Mouse (Mus musculus): Measurements from ENCODE around the gene Gm10097.

The Gm10097 gene

GRCm38 (mm10) chr10:5068676-5069265 is at the start of gene Gm10097:
Gm10097 (plus strand) TSS chr10:5069192.
- no peak for DNase-seq (ENCODE audit: low spot score in 2 of 2)

- DNase-seq (ENCODE audit: low spot score in 2 of 2): no peak
Measured at GRCm38 (mm10) chr10:5025906-5026305, 43.1 kb upstream of the Gm10097 start.

GRCm38 (mm10) chr10:5027208-5027607 is 41.8 kb upstream of the Gm10097 start:
- no peak for DNase-seq (ENCODE audit: low spot score in 2 of 2)

- no peak for DNase-seq (ENCODE audit: low spot score in 2 of 2)
Measured at GRCm38 (mm10) chr10:5028301-5028700, 40.7 kb upstream of the Gm10097 start.

GRCm38 (mm10) chr10:5029161-5029560 is 39.8 kb upstream of the Gm10097 start:
- no peak for DNase-seq (ENCODE audit: low spot score in 2 of 2)

- no peak for DNase-seq (ENCODE audit: low spot score in 2 of 2)
Measured at GRCm38 (mm10) chr10:5029883-5030282, 39.1 kb upstream of the Gm10097 start.

- DNase-seq (ENCODE audit: low spot score in 2 of 2): no peak
Measured at GRCm38 (mm10) chr10:5032192-5033048, 36.6 kb upstream of the Gm10097 start.

- DNase-seq (ENCODE audit: low spot score in 2 of 2): no peak
Measured at GRCm38 (mm10) chr10:5041254-5041653, 27.7 kb upstream of the Gm10097 start.

- no peak for DNase-seq (ENCODE audit: low spot score in 2 of 2)
Measured at GRCm38 (mm10) chr10:5044481-5044880, 24.5 kb upstream of the Gm10097 start.

GRCm38 (mm10) chr10:5045213-5045612 is 23.8 kb upstream of the Gm10097 start:
- no peak for DNase-seq (ENCODE audit: low spot score in 2 of 2)

GRCm38 (mm10) chr10:5045671-5046070 is 23.3 kb upstream of the Gm10097 start:
- DNase-seq (ENCODE audit: low spot score in 2 of 2): no peak

GRCm38 (mm10) chr10:5056243-5056735 is 12.7 kb upstream of the Gm10097 start:
- DNase-seq (ENCODE audit: low spot score in 2 of 2): no peak

- no peak for DNase-seq (ENCODE audit: low spot score in 2 of 2)
Measured at GRCm38 (mm10) chr10:5056940-5057339, 12.1 kb upstream of the Gm10097 start.

- no peak for DNase-seq (ENCODE audit: low spot score in 2 of 2)
Measured at GRCm38 (mm10) chr10:5057661-5058060, 11.3 kb upstream of the Gm10097 start.

GRCm38 (mm10) chr10:5058876-5059275 is 10.1 kb upstream of the Gm10097 start:
- no peak for DNase-seq (ENCODE audit: low spot score in 2 of 2)

GRCm38 (mm10) chr10:5059983-5060382 is 9.0 kb upstream of the Gm10097 start:
- DNase-seq (ENCODE audit: low spot score in 2 of 2): no peak

GRCm38 (mm10) chr10:5067113-5067512 is 1.9 kb upstream of the Gm10097 start:
- no peak for DNase-seq (ENCODE audit: low spot score in 2 of 2)

GRCm38 (mm10) chr10:5070168-5070940 is 1.4 kb downstream of the Gm10097 start:
- DNase-seq (ENCODE audit: low spot score in 2 of 2): no peak

- no peak for DNase-seq (ENCODE audit: low spot score in 2 of 2)
Measured at GRCm38 (mm10) chr10:5070941-5071231, 1.9 kb downstream of the Gm10097 start.

GRCm38 (mm10) chr10:5072054-5072453 is 3.1 kb downstream of the Gm10097 start:
- DNase-seq (ENCODE audit: low spot score in 2 of 2): no peak

GRCm38 (mm10) chr10:5075724-5076123 is 6.7 kb downstream of the Gm10097 start:
- no peak for DNase-seq (ENCODE audit: low spot score in 2 of 2)

- peak; percentile 4 to 9 for DNase-seq (ENCODE audit: low spot score in 2 of 2)
Measured at GRCm38 (mm10) chr10:5079945-5080468, 11.0 kb downstream of the Gm10097 start.
